Mouse (Mus musculus) ES-Bruce4 (cell line): Measurements from ENCODE around the gene Evi2b.

Source experiments
- CTCF ChIP-seq: IDR thresholded peaks from one replicate; pipeline ENCODE4 v1.8.1; 2011; ENCODE audit warnings: low read depth, low read length
- EP300 ChIP-seq: IDR thresholded peaks from 2 replicates; pipeline ENCODE4 v1.6.1; 2011; ENCODE audit warnings: low read depth, low read length; ENCODE audit not compliant: insufficient read depth
- POLR2A ChIP-seq: IDR thresholded peaks from one replicate; pipeline ENCODE4 v1.8.1; 2011; ENCODE audit warnings: low read length; ENCODE audit not compliant: insufficient read depth

GRCm38 (mm10) chr11:79529736-79530135 is 6.2 kb upstream of the Evi2b start:
- TF ChIP-seq POLR2A: no peak
- no peak for TF ChIP-seq CTCF
- TF ChIP-seq EP300: no peak
